ENCODE assay signal across 15 mouse cellular contexts in the genomic region with DNA sequence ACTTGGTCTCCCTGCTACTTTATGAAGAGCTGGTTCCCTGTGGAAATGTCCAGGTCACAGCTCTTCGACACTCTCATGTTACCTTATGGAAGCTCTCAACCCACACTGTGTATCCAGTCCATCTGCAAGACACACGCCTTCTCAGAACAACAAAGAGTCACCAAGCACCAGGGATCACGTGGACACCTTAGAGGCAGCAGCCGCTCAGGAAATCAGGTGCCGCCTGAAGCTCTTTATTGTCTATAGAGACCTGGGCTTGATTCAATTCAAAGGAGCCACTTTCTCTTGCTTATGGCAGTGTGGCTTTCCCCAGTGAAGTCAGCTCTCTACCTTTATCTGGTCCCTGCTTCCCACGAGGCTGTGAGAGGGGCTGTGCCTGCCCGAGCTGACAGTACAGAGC. TPM values are rescaled to one million over a fixed set of nuclear protein-coding genes. Genes with fewer than 3 reads are reported as not detected.
DNase-seq lines count a peak whose midpoint lies in the region; ATAC-seq lines count a peak whose summit lies in the region.
"Had no signal": no experiment of that assay in that cellular context is flagged by ENCODE, and none has a peak within 500 bp of the region (broad histone marks: within the 10 kb centered on the region; RNA-seq: fewer than 3 reads in every experiment).

No protein-coding gene starts in this region.

- no peak overlapping the region for H3K4me3 ChIP-seq in forebrain, embryonic 14.5 days (ENCODE audit: low read depth, low read length)
- no peak overlapping the region for H3K4me3 ChIP-seq in forebrain, embryonic 11.5 days (ENCODE audit: low read depth, low read length)
- no peak overlapping the region for H3K4me3 ChIP-seq in neural tube, embryonic 12.5 days
- H3K4me3 ChIP-seq in midbrain, embryonic 16.5 days (ENCODE audit: low read depth, low read length): no peak overlapping the region
- H3K4me3 ChIP-seq in kidney, embryonic 15.5 days (replicated peaks): no peak overlapping the region

- no peak overlapping the region for H3K27ac ChIP-seq in forebrain, embryonic 14.5 days (ENCODE audit: low read depth, low read length)
- H3K27ac ChIP-seq in forebrain, embryonic 11.5 days (ENCODE audit: low read depth, low read length): no peak overlapping the region
- H3K27ac ChIP-seq in neural tube, embryonic 12.5 days: no peak overlapping the region
- H3K27ac ChIP-seq in midbrain, embryonic 16.5 days (ENCODE audit: low read length): peak overlapping the region; percentile 94
- H3K27ac ChIP-seq in kidney, embryonic 15.5 days: no peak overlapping the region

- peaks cover 19% of the 10 kb centered on the region for H3K27me3 ChIP-seq in forebrain, embryonic 14.5 days (replicated peaks; ENCODE audit: control insufficient read depth, insufficient read depth, low read length)
- peaks cover 60% of the 10 kb centered on the region for H3K27me3 ChIP-seq in forebrain, embryonic 11.5 days (ENCODE audit: control insufficient read depth, insufficient read depth, low read length)
- peaks cover 53% of the 10 kb centered on the region for H3K27me3 ChIP-seq in neural tube, embryonic 12.5 days (replicated peaks)
- H3K27me3 ChIP-seq in midbrain, embryonic 16.5 days (ENCODE audit: control insufficient read depth, insufficient read depth, low read depth, low read length): no peaks in the 10 kb centered on the region
- H3K27me3 ChIP-seq in kidney, embryonic 15.5 days: peaks cover 88% of the 10 kb centered on the region

- no peaks in the 10 kb centered on the region for H3K36me3 ChIP-seq in forebrain, embryonic 14.5 days (ENCODE audit: control insufficient read depth, insufficient read depth, low read length)
- no peaks in the 10 kb centered on the region for H3K36me3 ChIP-seq in forebrain, embryonic 11.5 days (ENCODE audit: control insufficient read depth, insufficient read depth, low read length)
- no peaks in the 10 kb centered on the region for H3K36me3 ChIP-seq in neural tube, embryonic 12.5 days
- H3K36me3 ChIP-seq in midbrain, embryonic 16.5 days (ENCODE audit: control insufficient read depth, insufficient read depth, low read length): no peaks in the 10 kb centered on the region
- no peaks in the 10 kb centered on the region for H3K36me3 ChIP-seq in kidney, embryonic 15.5 days

- peaks cover 24% of the 10 kb centered on the region for H3K4me1 ChIP-seq in forebrain, embryonic 14.5 days (ENCODE audit: control insufficient read depth, insufficient read depth, low read length)
- H3K4me1 ChIP-seq in forebrain, embryonic 11.5 days (replicated peaks; ENCODE audit: control insufficient read depth, insufficient read depth, low read length): peaks cover 4% of the 10 kb centered on the region; the same call in 1 of the 2 replicates
- peaks cover 35% of the 10 kb centered on the region for H3K4me1 ChIP-seq in neural tube, embryonic 12.5 days
- peaks cover 30% of the 10 kb centered on the region for H3K4me1 ChIP-seq in midbrain, embryonic 16.5 days (ENCODE audit: control insufficient read depth, insufficient read depth, low read length)
- peaks cover 37% of the 10 kb centered on the region for H3K4me1 ChIP-seq in kidney, embryonic 15.5 days

- DNase-seq in forebrain, embryonic 14.5 days (ENCODE audit: low spot score): peak; percentile 37
- no peak for DNase-seq in forebrain, embryonic 11.5 days (ENCODE audit: low spot score)
- DNase-seq in neural tube, embryonic 10.5 days (ENCODE audit: extremely low spot score, low spot score): no peak
- DNase-seq in cerebellum, adult 9-11 months: no peak
- DNase-seq: adrenal gland, adult 8-10 months; lung, adult 2 months had no signal

- 32% methylated on average over 7 of the region's 7 CpGs for WGBS in forebrain, embryonic 14.5 days
- 29% methylated on average over 7 of the region's 7 CpGs for WGBS in forebrain, embryonic 11.5 days
- 28% methylated on average over 7 of the region's 7 CpGs for WGBS in neural tube, embryonic 12.5 days
- 20% methylated on average over 7 of the region's 7 CpGs for WGBS in midbrain, embryonic 16.5 days
- 32% methylated on average over 7 of the region's 7 CpGs for WGBS in kidney, embryonic 15.5 days

- H3K9me3 ChIP-seq in forebrain, embryonic 14.5 days (replicated peaks; ENCODE audit: control insufficient read depth, low read length): no peaks in the 10 kb centered on the region
- H3K9me3 ChIP-seq in forebrain, embryonic 11.5 days (ENCODE audit: control insufficient read depth, low read length): no peaks in the 10 kb centered on the region
- no peaks in the 10 kb centered on the region for H3K9me3 ChIP-seq in neural tube, embryonic 12.5 days
- no peaks in the 10 kb centered on the region for H3K9me3 ChIP-seq in midbrain, embryonic 16.5 days (replicated peaks; ENCODE audit: control insufficient read depth, low read length, poor library complexity, severe bottlenecking)
- H3K9me3 ChIP-seq in kidney, embryonic 15.5 days (replicated peaks): no peaks in the 10 kb centered on the region

- ATAC-seq in forebrain, embryonic 14.5 days: no peak
- no peak for ATAC-seq in forebrain, embryonic 11.5 days (replicated peaks; ENCODE audit: low FRiP score)
- ATAC-seq in neural tube, embryonic 12.5 days (ENCODE audit: low FRiP score, low read depth): no peak
- ATAC-seq in midbrain, embryonic 16.5 days: no peak
- no peak for ATAC-seq in kidney, embryonic 15.5 days (replicated peaks; ENCODE audit: low FRiP score)
- no peak for ATAC-seq in monocyte, adult 5-6 weeks (replicated peaks; ENCODE audit: insufficient number of reproducible peaks, low FRiP score, low TSS enrichment, poor library complexity, severe bottlenecking)
- ATAC-seq: intestine, embryonic 16.5 days had no signal

- no peak overlapping the region for H3K4me2 ChIP-seq in forebrain, embryonic 14.5 days (ENCODE audit: low read length)
- H3K4me2 ChIP-seq in forebrain, embryonic 11.5 days (ENCODE audit: low read depth, low read length, severe bottlenecking): no peak overlapping the region
- H3K4me2 ChIP-seq in neural tube, embryonic 12.5 days (replicated peaks): peak overlapping the region; percentile 88; the same call in 1 of the 2 replicates
- H3K4me2 ChIP-seq in midbrain, embryonic 16.5 days (ENCODE audit: low read length): no peak overlapping the region
- H3K4me2 ChIP-seq in kidney, embryonic 15.5 days: no peak overlapping the region

- H3K9ac ChIP-seq in forebrain, embryonic 14.5 days (ENCODE audit: low read length): peak overlapping the region; percentile 30; the same call in 1 of the 2 replicates
- H3K9ac ChIP-seq in forebrain, embryonic 11.5 days (ENCODE audit: low read length): no peak overlapping the region
- no peak overlapping the region for H3K9ac ChIP-seq in neural tube, embryonic 12.5 days
- 0 out of 2 replicates have a peak overlapping the region, but pooled peaks have one; percentile 36 for H3K9ac ChIP-seq in midbrain, embryonic 16.5 days (ENCODE audit: low read depth, low read length)
- H3K9ac ChIP-seq in kidney, embryonic 15.5 days: no peak overlapping the region

RNA-seq across cellular contexts. Expression of a gene that starts 18.7 kb away (rescaled TPM):
- polyA plus RNA-seq in forebrain, embryonic 14.5 days (2014; fragmentation: Nextera tagmentation; extraction: Ambion mirVana): 10.4 and 11.5 TPM in 2 replicates
- polyA plus RNA-seq in forebrain, embryonic 11.5 days (2014; fragmentation: Nextera tagmentation; extraction: Ambion mirVana): 6.0 and 7.0 TPM in 2 replicates
- polyA plus RNA-seq in neural tube, embryonic 12.5 days (2016; fragmentation: Nextera tagmentation; extraction: Ambion mirVana): 15.3 and 16.7 TPM in 2 replicates
- polyA plus RNA-seq in midbrain, embryonic 16.5 days (2015; fragmentation: Nextera tagmentation; extraction: Ambion mirVana): 17.7 and 17.9 TPM in 2 replicates
- 3.5 and 3.6 TPM in 2 replicates for polyA plus RNA-seq in kidney, embryonic 15.5 days (2015; fragmentation: Nextera tagmentation; extraction: Ambion mirVana)
- total RNA-seq in monocyte, adult 5-6 weeks (2017): 21.2 to 48.6 TPM (median 32.6 TPM) in 3 replicates

RNA-seq across cellular contexts. Expression of a gene that starts 57.6 kb away (rescaled TPM):
- polyA plus RNA-seq in forebrain, embryonic 14.5 days (2014; fragmentation: Nextera tagmentation; extraction: Ambion mirVana): not detected in 2 replicates
- not detected in 2 replicates for polyA plus RNA-seq in forebrain, embryonic 11.5 days (2014; fragmentation: Nextera tagmentation; extraction: Ambion mirVana)
- not detected in 2 replicates for polyA plus RNA-seq in neural tube, embryonic 12.5 days (2016; fragmentation: Nextera tagmentation; extraction: Ambion mirVana)
- polyA plus RNA-seq in midbrain, embryonic 16.5 days (2015; fragmentation: Nextera tagmentation; extraction: Ambion mirVana): not detected in 2 replicates
- 0.18 TPM in 1 of 2 replicates, not detected in the other for polyA plus RNA-seq in kidney, embryonic 15.5 days (2015; fragmentation: Nextera tagmentation; extraction: Ambion mirVana)
- total RNA-seq in monocyte, adult 5-6 weeks (2017): not detected in 3 replicates
- total RNA-seq: adrenal gland, adult 8-10 months; common myeloid progenitor, adult 5-6 weeks; megakaryocyte-erythroid progenitor cell, adult 5-6 weeks had no signal
- polyA plus RNA-seq: heart, embryonic 14.5 days; intestine, embryonic 16.5 days; lung, adult 2 months; stomach, embryonic 16.5 days had no signal

Comparison
In these comparisons a context has a peak if more than half of its experiments do, and no peak if none do; other contexts are left out.
1. H3K9ac ChIP-seq: peak in forebrain, embryonic 14.5 days (single experiment) and midbrain, embryonic 16.5 days (single experiment); none in forebrain, embryonic 11.5 days (single experiment), neural tube, embryonic 12.5 days (single experiment) and kidney, embryonic 15.5 days (single experiment).